Mouse (Mus musculus) 3T3-L1 (cell line): ENCODE measurements around the gene Arhgef10l.
A peak's percentile ranks its signal among the peaks of the same experiment; 100 is the strongest.

Experiments
- DNase-seq: peaks from one replicate; pipeline ENCODE4 v3.0.0-alpha.2; 2015; ENCODE audit warnings: low read depth, low spot score

Arhgef10l gene

DNA sequence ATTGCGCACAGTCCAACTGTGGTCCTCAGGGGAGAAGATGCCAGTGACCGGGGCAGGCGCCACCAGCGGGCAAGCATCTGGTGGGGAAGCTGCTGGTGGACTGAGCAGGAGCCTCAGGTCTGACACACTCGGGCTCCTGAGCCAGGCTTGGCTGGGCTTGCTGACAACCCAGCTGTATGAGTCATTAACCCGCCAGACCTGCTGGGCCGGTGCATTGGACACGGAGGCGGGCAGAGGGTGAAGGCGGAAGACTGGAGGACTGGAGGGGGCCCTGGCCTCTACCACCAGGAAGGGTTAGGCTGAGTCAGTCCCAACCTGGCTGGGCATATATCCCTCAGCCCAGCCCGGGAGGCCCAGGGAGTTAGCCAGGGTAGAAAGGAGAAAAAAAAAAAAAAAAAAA, at the start of gene Arhgef10l:
TSS of gene Arhgef10l (minus strand) at position 253 of the 400 bp plus-strand sequence.
- DNase-seq, result peak; percentile 89

- no peak for DNase-seq
Measured at GRCm38 (mm10) chr4:140714586-140714985, 48.8 kb upstream of the Arhgef10l start.

- DNase-seq, result peak; percentile 83
Measured at GRCm38 (mm10) chr4:140713480-140714365, 47.9 kb upstream of the Arhgef10l start.

- DNase-seq, result no peak
Measured at GRCm38 (mm10) chr4:140711360-140711759, 45.5 kb upstream of the Arhgef10l start.

DNA sequence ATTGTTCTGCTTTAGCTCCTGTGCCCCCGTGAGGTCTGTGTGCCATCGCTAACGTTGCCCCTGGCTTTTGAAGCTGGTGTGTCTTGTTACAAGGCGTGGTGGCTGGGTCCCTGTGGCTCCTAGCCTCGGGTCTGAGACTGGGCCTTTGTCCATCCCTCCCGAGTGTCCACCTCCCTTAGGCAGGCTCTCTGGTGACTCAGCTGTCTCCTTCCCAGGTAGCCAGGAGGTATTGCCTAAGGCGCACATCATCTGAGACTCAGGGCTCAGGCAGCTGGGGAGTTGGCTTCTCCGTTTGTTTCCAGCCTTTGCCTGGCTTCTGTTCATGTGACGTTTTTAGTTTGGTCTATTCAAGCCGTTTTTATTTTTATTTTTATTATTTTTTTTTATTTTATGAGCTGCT, 45.0 kb upstream of the Arhgef10l start:
- DNase-seq, result no peak

GRCm38 (mm10) chr4:140709617-140710016, 43.8 kb upstream of the Arhgef10l start:
- no peak for DNase-seq

DNA sequence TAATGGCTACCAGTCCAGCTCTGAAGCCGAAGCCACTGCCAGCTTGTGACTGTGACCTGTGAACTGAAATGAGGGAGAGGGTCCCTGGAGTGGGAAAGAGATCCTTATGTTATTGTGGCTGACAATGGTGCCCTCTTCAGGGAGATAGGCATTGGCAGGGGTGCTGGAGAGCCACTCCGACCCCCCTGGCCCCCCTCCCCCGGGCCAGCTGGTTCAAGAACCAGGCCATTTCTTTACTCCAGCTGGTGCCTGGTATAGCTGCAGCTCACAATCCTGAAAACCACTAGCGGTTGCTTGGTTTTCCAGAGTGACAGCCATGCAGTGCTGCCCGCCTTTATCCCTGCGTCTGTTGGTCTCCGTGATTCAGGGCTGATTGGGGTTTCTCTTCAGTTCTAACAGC, 43.3 kb upstream of the Arhgef10l start:
- no peak for DNase-seq

GRCm38 (mm10) chr4:140708297-140708927, 42.6 kb upstream of the Arhgef10l start:
- DNase-seq, result no peak

DNA sequence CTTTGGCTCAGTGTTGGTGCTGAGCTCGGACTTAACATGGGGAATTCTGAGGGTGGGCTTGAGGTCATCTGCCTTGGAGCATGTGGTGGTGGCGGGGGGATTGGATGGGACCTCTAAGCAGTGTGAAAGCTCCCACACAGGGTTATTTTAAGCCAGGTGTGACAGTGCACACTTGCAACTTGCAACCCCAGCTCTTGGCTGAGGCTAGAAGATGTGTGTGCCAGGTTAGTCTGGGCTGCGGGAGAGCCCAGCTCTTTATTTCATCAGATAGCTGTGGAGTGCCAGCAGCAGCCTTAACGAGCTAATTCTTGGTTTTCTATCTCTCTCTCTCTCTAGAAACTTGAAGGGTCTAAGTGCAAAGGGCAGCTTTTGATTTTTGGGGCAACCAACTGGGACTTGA, 41.8 kb upstream of the Arhgef10l start:
- no peak for DNase-seq

- DNase-seq, result no peak
Measured at GRCm38 (mm10) chr4:140704166-140704565, 38.4 kb upstream of the Arhgef10l start.

GRCm38 (mm10) chr4:140703636-140704035, 37.8 kb upstream of the Arhgef10l start:
- DNase-seq, result no peak

- DNase-seq, result peak; percentile 65
Measured at GRCm38 (mm10) chr4:140702611-140703327, 37.0 kb upstream of the Arhgef10l start.

DNA sequence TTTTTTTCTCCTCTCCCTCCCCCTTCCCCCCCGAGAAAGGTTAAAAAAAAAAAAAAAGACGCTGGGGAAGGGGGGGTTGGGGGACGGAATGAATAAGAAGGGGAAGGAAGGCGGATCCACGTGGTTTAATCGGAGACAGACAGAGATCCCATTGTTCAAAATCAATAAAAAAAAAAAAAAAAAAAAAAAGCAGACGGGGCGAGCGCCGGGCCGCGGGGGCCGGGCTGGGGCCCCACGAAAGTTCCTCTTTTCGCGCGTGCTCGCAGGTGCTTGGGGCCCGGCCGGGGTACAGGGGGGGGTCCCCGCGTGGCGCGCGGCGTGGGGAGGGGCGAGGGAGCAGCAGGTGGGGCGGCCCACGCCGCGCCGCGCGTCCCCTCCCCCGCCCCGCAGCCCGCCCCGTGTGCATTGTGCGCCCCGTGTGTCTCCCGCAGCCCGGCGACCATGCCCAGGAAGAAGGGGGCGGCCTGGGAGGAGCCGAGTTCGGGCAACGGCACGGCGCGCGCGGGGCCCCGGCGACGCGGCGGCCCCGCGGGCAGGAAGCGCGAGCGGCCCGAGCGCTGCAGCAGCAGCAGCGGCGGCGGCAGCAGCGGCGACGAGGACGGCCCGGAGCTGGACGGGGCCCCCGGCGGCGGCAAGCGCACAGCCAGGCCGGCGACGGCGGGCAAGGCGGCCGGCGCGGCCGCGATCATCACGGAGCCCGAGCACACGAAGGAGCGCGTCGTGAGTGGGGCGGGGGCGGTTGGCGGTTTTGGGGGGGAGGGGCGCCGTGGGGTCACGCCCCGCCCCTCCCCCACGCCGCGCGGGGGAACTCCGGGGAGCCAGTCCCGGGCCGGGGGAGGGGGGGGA, 36.1 kb upstream of the Arhgef10l start:
- DNase-seq, result peak; percentile 70

DNA sequence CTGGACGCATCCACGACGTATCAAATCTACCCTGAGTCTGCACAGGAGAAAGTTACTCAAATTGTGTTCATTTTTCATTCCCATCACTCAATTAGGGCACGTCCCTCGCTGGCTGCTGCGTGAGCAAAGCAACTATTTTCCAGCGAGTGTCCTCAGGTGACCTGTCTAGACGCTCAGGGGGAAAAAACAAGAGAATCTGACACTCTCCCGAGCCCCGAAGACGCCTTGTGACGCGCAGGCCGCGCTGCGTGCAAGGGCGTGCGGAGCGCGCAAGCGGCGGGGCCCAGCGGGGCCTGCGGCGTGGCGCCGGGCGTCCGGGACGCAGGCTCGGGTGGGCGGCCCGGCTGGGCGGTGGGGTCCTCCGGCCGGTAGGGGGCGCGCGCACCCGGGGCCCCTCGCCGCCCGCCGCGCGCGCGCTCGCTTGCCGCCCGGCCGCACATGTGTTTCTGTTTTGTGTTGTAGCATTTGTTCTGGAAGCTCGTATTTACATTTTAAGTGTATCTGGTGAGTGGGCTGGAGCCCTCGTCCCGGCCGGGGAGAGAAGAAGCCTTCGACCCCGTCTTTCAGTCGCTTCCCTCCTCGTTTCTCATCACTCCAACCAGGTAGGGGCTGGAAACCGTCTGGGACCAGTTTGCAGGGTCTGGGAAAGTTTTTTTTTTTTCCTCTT, 35.4 kb upstream of the Arhgef10l start:
- peak; percentile 72 for DNase-seq

- peak; percentile 39 for DNase-seq
Measured at GRCm38 (mm10) chr4:140700269-140701018, 34.6 kb upstream of the Arhgef10l start, which contains the start of gene Rcc2. Rcc2 (plus strand) TSS chr4:140700541.

DNA sequence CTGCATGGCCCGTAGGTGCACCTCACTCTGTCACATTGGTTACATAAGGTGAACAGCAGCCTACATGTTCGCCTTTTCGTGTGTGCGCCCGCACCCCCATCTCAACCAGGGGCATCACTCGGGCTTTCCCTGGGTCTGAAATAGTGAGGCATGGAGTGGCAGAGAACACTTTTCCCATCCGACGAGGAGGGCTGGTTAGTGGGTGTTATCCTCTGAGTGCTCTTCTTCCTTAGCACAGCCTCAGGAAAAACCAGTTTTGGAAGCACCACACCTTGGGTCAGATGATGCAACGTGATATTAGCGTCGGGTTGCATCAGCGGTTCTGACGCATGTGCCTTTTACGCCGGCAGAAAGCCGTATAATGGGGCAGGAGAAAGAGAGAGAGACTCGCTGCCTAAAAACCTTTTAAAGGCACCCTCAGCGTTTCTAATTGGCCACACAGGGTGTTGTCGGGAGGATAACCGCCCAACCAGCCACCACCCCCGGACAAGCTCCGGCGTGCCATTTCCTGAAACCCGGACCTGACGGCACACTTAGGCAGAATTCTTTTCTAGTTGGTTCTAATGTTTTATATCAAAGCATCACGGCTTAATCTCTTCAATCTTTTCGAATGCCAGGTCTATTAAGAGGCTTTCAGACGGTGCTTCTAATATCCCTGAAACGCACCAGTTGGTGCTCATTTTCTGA, 33.8 kb upstream of the Arhgef10l start:
- DNase-seq, result peak; percentile 90

DNA sequence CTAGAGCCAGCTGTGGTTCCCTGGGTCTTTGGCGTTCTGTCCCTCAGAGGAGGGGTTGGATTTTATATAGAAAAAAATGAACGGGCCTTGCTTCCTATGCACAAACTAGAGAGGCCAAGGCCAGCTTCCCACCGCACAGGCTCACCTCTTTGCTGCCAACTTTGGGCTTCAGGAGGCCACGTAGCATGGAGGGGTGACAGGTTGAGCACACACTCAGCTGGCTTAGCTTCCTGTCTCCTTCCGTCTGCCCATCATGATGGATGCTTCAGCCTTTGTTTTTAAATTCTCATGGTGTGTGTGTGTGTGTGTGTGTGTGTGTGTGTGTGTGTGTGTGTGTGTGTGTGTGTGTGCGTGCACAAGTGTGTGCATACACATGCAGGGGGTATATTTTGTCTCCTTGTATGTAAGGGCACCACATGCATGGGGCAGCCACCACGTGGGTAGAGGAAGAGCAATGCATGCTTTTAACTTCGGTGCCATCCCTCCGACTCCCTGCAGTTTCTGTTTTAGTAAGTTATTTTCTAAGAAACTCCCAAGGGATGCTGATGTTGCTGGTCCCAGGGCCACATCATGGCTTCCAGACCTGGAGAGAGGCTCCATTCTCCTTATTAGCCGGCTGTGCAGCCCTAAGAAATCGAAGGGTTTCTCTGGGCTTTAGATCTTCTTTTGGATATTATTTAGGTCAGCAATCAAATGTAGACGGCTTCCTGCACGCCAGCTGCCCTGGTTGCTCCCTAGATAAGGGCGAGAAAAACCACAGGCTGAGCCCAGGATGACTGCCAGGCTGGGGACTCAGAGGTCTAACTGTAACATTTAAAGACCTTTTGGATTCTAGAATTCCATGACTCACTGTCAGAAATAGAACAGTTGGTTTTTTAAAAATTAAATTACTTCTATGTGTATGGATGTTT, 30.1 kb upstream of the Arhgef10l start:
- peak; percentile 83 for DNase-seq

DNA sequence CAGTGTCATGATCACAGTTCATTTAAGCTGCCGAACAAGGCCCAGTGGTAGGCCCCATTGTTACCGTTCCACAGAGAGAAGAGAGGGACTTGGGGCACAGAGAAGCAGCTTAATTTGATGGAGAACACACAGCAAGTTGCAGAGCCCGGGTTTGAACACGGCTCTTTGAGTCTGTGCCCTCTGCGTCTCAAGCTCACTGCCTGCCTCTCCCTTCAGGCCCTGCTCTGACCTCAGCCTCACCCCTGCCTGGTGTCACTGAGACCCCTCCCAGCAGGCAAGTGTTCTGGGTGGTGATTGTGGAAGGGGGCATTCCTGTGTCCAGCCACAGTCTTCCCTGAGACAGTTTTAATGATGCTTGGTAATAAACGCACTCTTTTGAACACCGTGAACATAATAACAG, 29.3 kb upstream of the Arhgef10l start:
- no peak for DNase-seq
